In genomic region chr2:146278381-146278780, GRCm38 (mm10) we compare ENCODE assay signal across 14 mouse cellular contexts. TPM values are rescaled to one million over a fixed set of nuclear protein-coding genes. Genes with fewer than 3 reads are reported as not detected.
DNase-seq lines count a peak whose midpoint lies in the region; ATAC-seq lines count a peak whose summit lies in the region.
"Had no signal": no experiment of that assay in that cellular context is flagged by ENCODE, and none has a peak within 500 bp of the region (broad histone marks: within the 10 kb centered on the region; RNA-seq: fewer than 3 reads in every experiment).

No protein-coding gene starts in this region.

- DNase-seq in heart, adult 8-10 months (ENCODE audit: low spot score) = peak; percentile 31
- DNase-seq in heart, postnatal 4 days = no peak
- DNase-seq in ZHBTc4 (ENCODE audit: low read depth, low spot score) = peak; percentile 40
- DNase-seq in forebrain, embryonic 14.5 days (ENCODE audit: low spot score) = no peak
- no peak for DNase-seq in midbrain, embryonic 11.5 days (ENCODE audit: low spot score, missing footprints)
- no peak for DNase-seq in left cerebral cortex, adult 18-20 months (ENCODE audit: low spot score in 2 of 2)
- no peak for DNase-seq in retina, embryonic 14.5 days (ENCODE audit: low spot score)
- no peak for DNase-seq in gastrocnemius, postnatal 36 days
- DNase-seq: cerebellum, adult 18-20 months; kidney, postnatal 25 days; left cerebral cortex, postnatal 4 days; lung, postnatal 14 days; right cerebral cortex, postnatal 4 days; thymus, adult 2 months had no signal

- intact Hi-C loops in gastrocnemius, postnatal 36 days (cut with DNase I) = no loop called here

- no peaks in the 10 kb centered on the region for H3K27me3 ChIP-seq in forebrain, embryonic 14.5 days (replicated peaks; ENCODE audit: control insufficient read depth, insufficient read depth, low read length)
- H3K27me3 ChIP-seq in midbrain, embryonic 11.5 days (ENCODE audit: control insufficient read depth, insufficient read depth, low read length) = no peaks in the 10 kb centered on the region

- H3K36me3 ChIP-seq in forebrain, embryonic 14.5 days (ENCODE audit: control insufficient read depth, insufficient read depth, low read length) = no peaks in the 10 kb centered on the region
- H3K36me3 ChIP-seq in midbrain, embryonic 11.5 days (ENCODE audit: control insufficient read depth, insufficient read depth, low read length) = no peaks in the 10 kb centered on the region

- no peak overlapping the region for H3K9ac ChIP-seq in forebrain, embryonic 14.5 days (ENCODE audit: low read length)
- H3K9ac ChIP-seq in midbrain, embryonic 11.5 days (ENCODE audit: low read length) = no peak overlapping the region

- ATAC-seq in forebrain, embryonic 14.5 days = no peak
- ATAC-seq in midbrain, embryonic 11.5 days (ENCODE audit: low FRiP score) = no peak

- no peak overlapping the region for H3K4me3 ChIP-seq in forebrain, embryonic 14.5 days (ENCODE audit: low read depth, low read length)
- no peak overlapping the region for H3K4me3 ChIP-seq in midbrain, embryonic 11.5 days (ENCODE audit: low read depth, low read length)

- H3K4me2 ChIP-seq in forebrain, embryonic 14.5 days (ENCODE audit: low read length) = no peak overlapping the region
- H3K4me2 ChIP-seq in midbrain, embryonic 11.5 days = no peak overlapping the region

- peaks cover 30% of the 10 kb centered on the region for H3K4me1 ChIP-seq in forebrain, embryonic 14.5 days (ENCODE audit: control insufficient read depth, insufficient read depth, low read length)
- peaks cover 25% of the 10 kb centered on the region for H3K4me1 ChIP-seq in midbrain, embryonic 11.5 days (ENCODE audit: control insufficient read depth, insufficient read depth, low read length)

- 24% methylated on average over 5 of the region's 5 CpGs for WGBS in forebrain, embryonic 14.5 days
- WGBS in midbrain, embryonic 11.5 days = 63% methylated on average over 5 of the region's 5 CpGs

- H3K27ac ChIP-seq in forebrain, embryonic 14.5 days (ENCODE audit: low read depth, low read length) = peak overlapping the region; percentile 15; the same call in 1 of the 2 replicates
- peak overlapping the region; percentile 20; the same call in 1 of the 2 replicates for H3K27ac ChIP-seq in midbrain, embryonic 11.5 days (ENCODE audit: low read depth, low read length)

- H3K9me3 ChIP-seq in forebrain, embryonic 14.5 days (replicated peaks; ENCODE audit: control insufficient read depth, low read length) = no peaks in the 10 kb centered on the region
- H3K9me3 ChIP-seq in midbrain, embryonic 11.5 days (ENCODE audit: control insufficient read depth, low read length) = no peaks in the 10 kb centered on the region

RNA-seq across cellular contexts. Expression of gene Insm1, which starts 56.7 kb away (rescaled TPM):
- not detected for total RNA-seq in heart, adult 8-10 months (2022)
- total RNA-seq in heart, postnatal 4 days (2021) = not detected
- polyA plus RNA-seq in forebrain, embryonic 14.5 days (2014; fragmentation: Nextera tagmentation; extraction: Ambion mirVana) = 12.6 and 14.7 TPM in 2 replicates
- polyA plus RNA-seq in midbrain, embryonic 11.5 days (2014; fragmentation: Nextera tagmentation; extraction: Ambion mirVana) = 11.7 and 12.5 TPM in 2 replicates
- 1 to 10 TPM; 6.7 to 7.0 TPM for total RNA-seq in left cerebral cortex, adult 18-20 months (2021)
- total RNA-seq in gastrocnemius, postnatal 36 days (2021) = not detected

Comparison
In these comparisons a context has a peak if more than half of its experiments do, and no peak if none do; other contexts are left out.
1. DNase-seq: peak in heart, adult 8-10 months (single experiment) and ZHBTc4 (single experiment); none in heart, postnatal 4 days (single experiment), forebrain, embryonic 14.5 days (single experiment), midbrain, embryonic 11.5 days (single experiment), left cerebral cortex, adult 18-20 months (0 of 2), retina, embryonic 14.5 days (single experiment) and gastrocnemius, postnatal 36 days (0 of 2).
2. RNA of gene Insm1, which starts 56.7 kb away (total RNA-seq): 6.7 to 7.0 TPM in left cerebral cortex, adult 18-20 months; not detected in heart, postnatal 4 days, not detected in heart, adult 8-10 months and not detected in gastrocnemius, postnatal 36 days; every median in the first group is over 4 times any median in the second.